Mouse (Mus musculus): ENCODE data around the gene Klri2. TPM values are rescaled to one million over a fixed set of nuclear protein-coding genes. Genes with fewer than 3 reads are reported as not detected.
"Not testable (repeated sequence)": the region's sequence is repeated elsewhere in the genome, so short reads cannot be mapped to it uniquely, and the experiment has no call there.

The Klri2 gene
- not detected for total RNA-seq (2021)
- long read RNA-seq, experiment 1, result 0 reads
- long read RNA-seq, experiment 2, result 0 reads

DNA sequence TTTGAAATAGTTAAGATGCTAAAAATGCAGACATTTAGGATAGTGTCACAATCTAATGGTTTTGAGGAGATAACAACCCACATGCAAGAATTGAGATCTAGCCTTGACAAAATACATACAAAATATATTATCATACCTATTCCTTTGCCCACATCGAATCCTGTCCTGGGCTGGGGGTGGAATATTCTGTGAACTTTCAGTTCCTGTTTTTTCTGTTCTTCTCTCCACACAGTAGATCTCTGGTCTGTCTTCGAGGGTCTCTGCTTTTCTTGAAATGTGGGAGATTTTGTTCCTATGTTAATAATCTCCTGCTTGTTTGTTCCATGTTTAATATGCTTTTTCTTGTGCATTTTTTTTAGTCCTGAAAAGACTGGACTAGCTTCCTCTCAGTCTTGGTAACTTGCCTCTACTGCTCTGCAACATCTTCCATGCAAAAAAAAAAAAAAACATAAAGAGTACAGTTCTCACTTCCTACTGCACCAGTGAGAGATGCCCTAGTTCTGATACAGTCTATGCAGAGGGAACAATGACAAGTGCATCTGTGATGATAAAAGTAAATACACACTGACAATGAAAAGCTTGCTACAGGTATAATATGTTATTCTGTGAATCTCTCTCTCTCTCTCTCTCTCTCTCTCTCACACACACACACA, at the start of gene Klri2:
Gene Klri2, minus strand, starts transcription at position 416 of the 653 bp plus-strand sequence.
- DNase-seq, result no peak

DNA sequence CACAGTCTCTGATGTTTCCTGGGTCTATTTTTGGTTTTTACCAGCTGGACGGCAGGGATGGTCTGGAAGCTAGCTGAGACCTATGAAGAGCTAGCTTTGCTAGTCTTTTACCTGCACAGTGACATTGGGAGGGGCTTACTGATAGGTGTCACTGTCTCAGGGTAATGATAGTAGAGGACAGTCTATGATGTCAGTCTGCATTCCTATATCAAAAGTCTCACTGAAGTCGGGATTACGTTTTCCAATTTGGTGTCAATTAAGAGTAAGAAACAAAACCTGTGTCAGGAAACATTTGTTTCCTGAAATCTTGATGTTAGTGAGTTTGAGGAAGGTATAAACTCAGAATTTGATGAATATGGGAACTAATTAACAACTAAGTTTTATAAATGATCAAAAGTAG, 43.9 kb upstream of the Klri2 start, which contains the start of gene Gm156:
Gene Gm156, minus strand, starts transcription at position 101 of the 400 bp plus-strand sequence.
- DNase-seq, result not testable (repeated sequence)

DNA sequence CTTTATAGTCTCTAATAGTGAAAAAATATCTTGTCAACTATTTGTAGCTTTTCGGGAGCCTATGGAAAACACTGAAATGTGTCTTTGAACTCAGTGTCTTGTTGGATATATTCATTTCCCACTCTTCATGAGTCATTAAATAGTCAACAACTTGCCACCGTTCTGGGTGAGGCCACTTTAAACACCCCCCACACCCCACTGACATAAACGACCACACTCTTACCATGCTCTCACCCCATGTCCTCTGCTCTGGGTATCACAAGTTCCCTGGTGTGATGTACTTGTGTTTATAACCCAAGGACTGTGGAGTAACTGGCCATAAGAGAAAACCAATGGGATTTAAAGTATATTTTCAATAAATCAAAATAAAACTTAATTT, 7.4 kb upstream of the Klri2 start:
- no peak for DNase-seq

DNA sequence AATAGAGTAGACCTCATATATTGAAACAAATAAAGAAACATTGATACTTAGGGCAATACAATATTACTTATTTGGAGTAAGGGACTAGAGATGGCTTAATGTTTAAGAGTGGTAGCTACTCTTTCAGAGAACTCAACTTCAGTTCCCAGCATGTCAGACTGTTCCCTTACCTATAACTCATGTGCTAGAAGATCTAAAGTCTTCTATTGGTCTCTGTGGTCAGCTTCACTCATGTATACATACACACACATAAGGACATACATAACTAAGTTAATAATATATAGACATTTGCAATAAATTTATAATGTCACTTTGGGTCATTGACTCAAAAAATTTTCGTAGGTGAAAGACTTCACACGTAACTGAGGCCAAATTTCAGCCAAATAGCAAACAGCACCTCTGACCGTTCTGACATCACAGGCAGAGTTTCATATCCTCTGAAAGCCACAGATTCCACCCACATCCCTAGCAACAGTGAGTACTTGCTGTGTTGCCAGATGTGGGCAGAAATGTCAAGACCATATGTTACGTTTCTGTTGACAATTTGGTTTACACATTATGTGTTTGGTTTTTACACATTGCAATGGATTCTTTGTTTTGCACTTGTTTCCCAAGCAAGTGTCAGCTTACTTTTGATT, 6.9 kb upstream of the Klri2 start:
- no peak for DNase-seq

DNA sequence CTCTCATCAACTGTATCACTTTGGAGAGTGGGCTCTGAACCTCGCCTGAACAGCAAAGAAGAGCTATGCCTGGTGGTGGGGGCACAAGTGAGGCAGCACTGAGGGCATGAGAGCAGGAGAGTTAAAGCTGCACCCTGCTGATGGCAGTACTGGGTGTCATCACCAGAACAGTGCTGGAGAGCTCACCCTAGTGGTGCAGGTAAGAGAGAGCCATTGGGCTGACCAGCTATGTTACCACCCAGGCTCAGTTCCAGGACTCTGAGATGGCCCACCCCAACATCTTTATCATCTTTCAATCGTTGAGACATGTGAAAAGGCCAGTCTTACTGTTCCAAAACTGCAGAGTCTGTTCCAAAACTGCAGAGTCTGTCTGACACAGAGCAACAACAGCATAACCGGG, 5.9 kb upstream of the Klri2 start:
- no peak for DNase-seq

DNA sequence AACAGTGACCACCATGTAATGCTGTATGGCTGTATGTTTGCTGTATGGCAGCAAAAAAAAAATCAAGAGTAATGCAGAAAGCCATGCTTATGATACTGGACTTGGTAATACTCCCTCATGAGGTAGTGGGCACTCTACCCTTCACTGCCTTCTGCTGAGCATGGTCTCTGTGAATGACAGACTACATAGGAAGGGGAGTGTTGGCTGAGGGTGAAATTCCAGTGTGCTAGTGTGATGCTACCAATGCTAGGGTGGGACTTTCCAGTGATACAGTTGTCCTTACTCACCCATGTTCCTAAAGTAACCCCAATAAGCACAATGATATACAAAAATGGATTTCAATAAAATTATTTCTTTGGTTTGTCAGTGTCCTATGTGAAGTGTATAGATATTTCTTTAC, 3.9 kb downstream of the Klri2 start:
- DNase-seq, result no peak

DNA sequence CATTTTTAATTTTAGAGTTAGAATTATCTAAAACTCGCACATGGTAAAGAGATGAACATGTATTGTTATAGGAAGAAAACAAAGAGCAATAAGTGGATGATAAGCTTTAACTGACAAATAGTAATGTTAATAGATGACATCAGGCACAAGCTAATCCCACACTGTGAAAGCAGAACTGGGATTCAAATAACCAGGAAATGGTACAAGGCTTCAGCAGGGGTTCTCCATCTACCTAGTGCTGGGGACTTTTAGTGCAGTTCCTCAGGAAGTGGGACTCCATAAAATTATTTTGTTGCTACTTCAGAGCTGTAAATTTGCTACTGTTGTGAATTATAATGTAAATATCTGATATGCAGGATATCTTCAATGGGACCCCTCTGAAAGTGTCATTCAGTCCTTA, 13.0 kb downstream of the Klri2 start:
- no peak for DNase-seq

DNA sequence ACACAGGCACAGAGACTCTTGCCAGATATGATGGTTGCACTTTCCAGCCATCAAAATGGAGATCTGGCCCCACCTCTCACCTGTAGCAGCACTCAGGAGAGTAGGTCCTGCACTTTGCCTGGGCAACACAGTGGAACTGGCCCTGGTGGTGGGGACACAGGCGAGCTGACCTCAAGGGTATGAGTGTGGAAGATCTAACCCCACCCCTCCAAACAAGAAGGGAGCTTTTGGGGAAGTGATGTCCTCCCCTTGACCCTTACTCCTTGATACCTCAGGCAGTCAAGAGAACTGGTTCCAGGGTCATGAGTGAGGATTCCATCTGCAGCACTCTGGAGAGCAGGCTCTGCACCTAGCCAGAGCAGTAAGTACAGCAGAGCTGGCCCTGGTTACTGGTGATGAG, 18.9 kb downstream of the Klri2 start:
- DNase-seq, result no peak

DNA sequence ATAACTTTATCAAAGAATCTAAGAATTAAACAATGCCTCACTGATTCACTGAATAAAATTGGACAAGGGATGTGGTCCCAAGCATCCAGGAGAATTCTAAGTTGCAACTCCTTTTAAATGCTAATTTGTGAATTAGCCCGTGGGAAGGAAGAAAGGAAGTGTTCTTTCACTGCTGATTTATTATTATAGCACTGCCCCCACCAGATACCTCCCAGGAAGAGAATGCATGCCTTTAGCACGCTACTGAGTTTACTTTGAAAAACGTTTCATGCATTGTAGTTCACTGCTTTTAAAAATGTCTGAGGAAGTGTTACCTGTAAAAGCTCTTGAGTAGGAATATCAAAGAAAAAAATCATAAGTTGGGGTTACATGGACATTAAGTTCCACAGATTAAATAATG, 19.8 kb downstream of the Klri2 start:
- DNase-seq, result no peak

DNA sequence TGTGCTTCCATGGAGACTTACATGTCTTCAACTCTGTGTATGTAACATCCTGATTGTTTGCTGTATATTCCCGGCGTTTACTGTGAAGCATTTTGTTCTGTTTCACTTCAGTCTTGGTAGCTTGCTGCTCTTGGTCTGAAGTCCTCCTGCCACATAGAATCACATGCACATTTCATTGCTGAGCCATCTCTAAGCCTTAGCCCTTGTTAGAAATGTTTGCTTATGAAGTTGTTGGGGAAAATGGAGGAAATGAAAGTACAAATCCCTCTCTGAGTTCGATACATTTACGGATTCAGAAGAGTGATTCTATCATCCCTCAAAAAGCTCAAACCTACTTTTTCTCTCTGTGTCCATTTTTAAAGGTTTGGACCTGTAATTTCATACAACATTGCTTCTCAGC, 23.3 kb downstream of the Klri2 start, which contains the start of gene Klri1:
Gene Klri1, minus strand, starts transcription at position 101 of the 400 bp plus-strand sequence.
- DNase-seq, result no peak

DNA sequence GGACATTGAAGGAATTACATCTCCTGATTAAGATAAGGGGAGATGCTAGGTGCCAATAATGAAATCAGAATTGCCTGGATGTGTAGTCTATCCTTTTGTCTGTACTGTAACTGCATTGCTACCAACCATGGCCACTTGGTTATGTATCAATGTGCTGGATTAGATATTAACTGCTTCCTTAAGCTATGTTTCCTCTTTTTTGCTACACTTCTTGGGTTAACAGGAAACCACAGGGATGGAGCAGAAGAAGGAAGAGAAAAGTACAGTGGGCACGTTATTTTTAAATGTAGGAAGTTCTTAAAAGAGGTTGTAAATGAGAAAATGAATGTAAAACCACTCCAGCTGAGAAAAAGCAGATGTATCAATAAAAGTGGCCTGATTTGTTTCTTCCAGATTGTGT, 26.7 kb downstream of the Klri2 start:
- DNase-seq, result no peak

DNA sequence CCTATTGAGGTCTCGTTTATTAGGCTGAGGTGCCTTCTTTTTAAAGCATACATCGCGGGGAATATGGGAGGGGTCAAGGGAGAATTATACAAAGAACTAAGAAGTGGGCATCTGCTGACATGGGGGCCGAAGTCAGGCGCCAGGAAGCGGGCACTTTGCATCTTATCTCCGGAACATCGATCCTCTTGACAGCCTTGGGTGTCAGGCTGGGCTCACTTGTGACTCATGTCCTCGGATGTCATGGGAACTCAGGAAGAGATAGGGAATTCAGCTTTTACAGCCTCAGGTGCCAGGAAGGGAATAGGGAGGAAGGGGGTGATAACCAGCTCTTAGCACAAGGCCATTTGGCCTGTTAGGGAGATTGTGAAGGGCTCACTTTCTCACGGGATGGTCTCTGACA, 48.8 kb downstream of the Klri2 start:
- peak; percentile 44 for DNase-seq

DNA sequence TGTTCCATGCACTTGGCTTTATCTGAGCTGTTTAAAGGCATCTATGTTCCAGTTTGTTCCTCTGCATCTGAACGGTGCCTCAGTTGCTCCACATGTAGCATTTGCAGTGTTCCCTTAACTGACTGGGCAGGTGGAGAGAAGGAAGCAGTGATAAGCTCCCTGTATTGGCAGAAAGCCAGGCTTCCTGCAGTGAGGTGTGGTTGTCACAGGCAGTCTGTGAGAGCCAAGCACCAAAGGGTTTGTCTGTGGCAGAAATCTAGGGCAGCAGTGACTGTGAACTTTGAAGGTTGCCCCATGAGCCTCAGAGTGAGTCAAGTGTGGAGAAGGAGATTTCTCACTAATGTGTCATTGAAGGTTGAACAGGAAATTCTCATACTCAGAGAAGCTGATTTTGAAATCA, 59.9 kb downstream of the Klri2 start:
- DNase-seq, result peak; percentile 4

Small RNA genes within 50 kb of the gene (microRNA-seq; reads per million reads assigned to microRNA genes)
- gene Mir680-1, result not detected

Other genes starting within 250 kb of the Klri2 start
- gene Olr1, start 233.3 kb downstream of the Klri2 start, total RNA-seq (2021), result under 1 TPM in 1 of 2 experiments, not detected in 1; 0.09 TPM
- gene Tmem52b, start 227.9 kb downstream of the Klri2 start, total RNA-seq (2021), result not detected
- 100 to 1,000 TPM; 141 to 191 TPM for gene Gabarapl1, start 207.3 kb downstream of the Klri2 start, total RNA-seq (2021)
- not detected for gene Klre1, start 162.6 kb downstream of the Klri2 start, total RNA-seq (2021)
- 1 to 10 TPM; 1.2 to 1.7 TPM for gene Klrd1, start 148.7 kb downstream of the Klri2 start, total RNA-seq (2021)
- gene Klrk1, start 116.6 kb downstream of the Klri2 start, total RNA-seq (2021), result under 1 TPM; 0.21 to 0.30 TPM
- not detected for gene Klrc3, start 97.1 kb downstream of the Klri2 start, total RNA-seq (2021)
- gene Klrc2, start 79.8 kb downstream of the Klri2 start, total RNA-seq (2021), result not detected
- under 1 TPM in 1 of 2 experiments, not detected in 1; 0.48 TPM for gene Klrc1, start 61.5 kb downstream of the Klri2 start, total RNA-seq (2021)
- under 1 TPM in 1 of 2 experiments, not detected in 1; 0.36 TPM for gene Klri1, start 23.4 kb downstream of the Klri2 start, total RNA-seq (2021)
- gene Gm156, start 43.8 kb upstream of the Klri2 start, total RNA-seq (2021), result not detected
- not detected for gene Gm17631, start 122.2 kb upstream of the Klri2 start, total RNA-seq (2021)
- not detected for gene Klra17, start 136.2 kb upstream of the Klri2 start, total RNA-seq (2021)
- gene Klra5, start 177.2 kb upstream of the Klri2 start, total RNA-seq (2021), result not detected